Mouse (Mus musculus): ENCODE data around the gene Rdh12. TPM values are rescaled to one million over a fixed set of nuclear protein-coding genes. Genes with fewer than 3 reads are reported as not detected.

The Rdh12 gene
- total and polyA plus RNA-seq, 3 experiments, result 6.3 to 11.0 (median 6.5) TPM

- no peak for TF ChIP-seq USF1 (IDR thresholded peaks at IDR 0.05; ENCODE audit: low read depth, low read length)
- TF ChIP-seq ETS1 (conservative IDR thresholded peaks at IDR 0.05; ENCODE audit: low read depth, low read length), result no peak
- TF ChIP-seq ZC3H11A (IDR thresholded peaks at IDR 0.05; ENCODE audit: low read depth, low read length), result no peak
- no peak for TF ChIP-seq E2F4 (IDR thresholded peaks at IDR 0.05; ENCODE audit: insufficient replicate concordance, low read depth, low read length)
- no peak for TF ChIP-seq SMC3 (IDR thresholded peaks at IDR 0.05; ENCODE audit: low read depth, low read length)
- TF ChIP-seq SIN3A (IDR thresholded peaks at IDR 0.05; ENCODE audit: low read length), result no peak
- TF ChIP-seq KAT2A (IDR thresholded peaks at IDR 0.05; ENCODE audit: insufficient replicate concordance, low read length), result no peak
- no peak for TF ChIP-seq CTCF (conservative IDR thresholded peaks at IDR 0.05 in 1 of 2, IDR thresholded peaks at IDR 0.05 in 1 of 2; ENCODE audit: low read depth in 2 of 2, low read length in 2 of 2)
- no peak for TF ChIP-seq CHD2 (IDR thresholded peaks at IDR 0.05; ENCODE audit: low read length)
- TF ChIP-seq NRF1 (IDR thresholded peaks at IDR 0.05; ENCODE audit: low read depth, low read length), result no peak
- no peak for TF ChIP-seq MXI1 (IDR thresholded peaks at IDR 0.05; ENCODE audit: low read depth, low read length)
- in situ Hi-C loops (cut with MboI; ENCODE audit: low pct_ligation_motif_present, low pct_unique_long_range_greater_than_20kb, low sequenced_read_pairs) (no loop called here), dilution Hi-C loops (cut with MboI; ENCODE audit: extremely low pct_ligation_motif_present, extremely low pct_unique_long_range_greater_than_20kb, low sequenced_read_pairs) (no loop called here)
- Histone ChIP-seq H3K36me3 (replicated peaks in 1 of 2; ENCODE audit: control insufficient read depth in 1 of 2, insufficient read depth in 1 of 2, low read length in 1 of 2) (peaks cover 77 to 93% of the 10 kb centered on the region in 2 experiments), H3K4me1 (ENCODE audit: control insufficient read depth in 1 of 2, insufficient read depth in 2 of 2) (peaks cover 3 to 5% of the 10 kb centered on the region in 2 experiments; a peak in 2 of 4 replicates), H3K27ac (ENCODE audit: insufficient read depth, low read depth) (no peak overlapping the region), H3K9ac (ENCODE audit: insufficient read depth, low read depth) (no peak overlapping the region), H3K79me2 (replicated peaks; ENCODE audit: control insufficient read depth, extremely low read depth, insufficient read depth, poor library complexity, severe bottlenecking) (no peaks in the 10 kb centered on the region), H3K9me3 (replicated peaks; ENCODE audit: low read length) (peaks cover 6% of the 10 kb centered on the region), H3K4me2 (ENCODE audit: insufficient read depth, low read depth, poor library complexity, severe bottlenecking) (no peak overlapping the region), H3K4me3 (replicated peaks in 1 of 3; ENCODE audit: low read depth in 2 of 3, low read length in 2 of 3, poor library complexity in 1 of 3) (no peak overlapping the region), H3K27me3 (replicated peaks) (no peaks in the 10 kb centered on the region)
- DNase-seq (ENCODE audit: extremely low read depth), result no peak
These were observed 39.4 kb downstream of the Rdh12 start for GRCm38 (mm10) chr12:79248110-79248509.

GRCm38 (mm10) chr12:79253294-79254053 lies 44.8 kb downstream of the Rdh12 start:
- in situ Hi-C loops (cut with MboI; ENCODE audit: low pct_ligation_motif_present, low pct_unique_long_range_greater_than_20kb, low sequenced_read_pairs) (no loop called here), dilution Hi-C loops (cut with MboI; ENCODE audit: extremely low pct_ligation_motif_present, extremely low pct_unique_long_range_greater_than_20kb, low sequenced_read_pairs) (no loop called here)
- peaks cover 47 to 91% of the 10 kb centered on the region in 2 experiments for H3K36me3 ChIP-seq (replicated peaks in 1 of 2; ENCODE audit: control insufficient read depth in 1 of 2, insufficient read depth in 1 of 2, low read length in 1 of 2)
- no peak overlapping the region for H3K9ac ChIP-seq (ENCODE audit: insufficient read depth, low read depth)
- H3K4me1 ChIP-seq (ENCODE audit: control insufficient read depth in 1 of 2, insufficient read depth in 2 of 2), result peaks cover 18 to 29% of the 10 kb centered on the region in 2 experiments
- peak overlapping the region; percentile 93 for H3K27ac ChIP-seq (ENCODE audit: insufficient read depth, low read depth)
- DNase-seq (ENCODE audit: extremely low read depth), result peak; percentile 19
- H3K4me3 ChIP-seq (replicated peaks in 1 of 3; ENCODE audit: low read depth in 2 of 3, low read length in 2 of 3, poor library complexity in 1 of 3), result no peak overlapping the region
- H3K4me2 ChIP-seq (ENCODE audit: insufficient read depth, low read depth, poor library complexity, severe bottlenecking), result peak overlapping the region; percentile 9; the same call in 1 of the 2 replicates
- H3K9me3 ChIP-seq (replicated peaks; ENCODE audit: low read length), result peaks cover 6% of the 10 kb centered on the region
- no peaks in the 10 kb centered on the region for H3K27me3 ChIP-seq (replicated peaks)
- no peaks in the 10 kb centered on the region for H3K79me2 ChIP-seq (replicated peaks; ENCODE audit: control insufficient read depth, extremely low read depth, insufficient read depth, poor library complexity, severe bottlenecking)
- TF ChIP-seq ELF1 (IDR thresholded peaks at IDR 0.05; ENCODE audit: low read depth, low read length) (0 out of 2 replicates have a peak, but pooled peaks have one; percentile 27), MXI1 (IDR thresholded peaks at IDR 0.05; ENCODE audit: low read depth, low read length) (peak; percentile 54; the same call in 1 of the 2 replicates), MAZ (IDR thresholded peaks at IDR 0.05; ENCODE audit: low read depth, low read length) (no peak), GABPA (IDR thresholded peaks at IDR 0.05; ENCODE audit: insufficient replicate concordance, low read depth, low read length) (no peak), EP300 (IDR thresholded peaks at IDR 0.05; ENCODE audit: low read length) (peak; percentile 71), BHLHE40 (IDR thresholded peaks at IDR 0.05; ENCODE audit: low read depth, low read length) (peak; percentile 78), TCF12 (IDR thresholded peaks at IDR 0.05; ENCODE audit: low read depth, low read length) (peak; percentile 53; the same call in 1 of the 2 replicates), MEF2A (IDR thresholded peaks at IDR 0.05; ENCODE audit: borderline replicate concordance, low read depth, low read length) (0 out of 2 replicates have a peak, but pooled peaks have one; percentile 22)
